Mouse (Mus musculus) natural killer cell, adult 2 months (primary cell): ENCODE measurements at regions not wholly inside any gene's neighbourhood (a gene's known extent, or its start where the extent isn't known, plus 50 kb on each side); places are given as distances from the start of the nearest gene placed in this dataset.

Experiments
- DNase-seq, 2 experiments: peaks; one replicate each; pipeline ENCODE4 v3.0.0; 2022; ENCODE audit warnings: low spot score in 2 of 2

DNA sequence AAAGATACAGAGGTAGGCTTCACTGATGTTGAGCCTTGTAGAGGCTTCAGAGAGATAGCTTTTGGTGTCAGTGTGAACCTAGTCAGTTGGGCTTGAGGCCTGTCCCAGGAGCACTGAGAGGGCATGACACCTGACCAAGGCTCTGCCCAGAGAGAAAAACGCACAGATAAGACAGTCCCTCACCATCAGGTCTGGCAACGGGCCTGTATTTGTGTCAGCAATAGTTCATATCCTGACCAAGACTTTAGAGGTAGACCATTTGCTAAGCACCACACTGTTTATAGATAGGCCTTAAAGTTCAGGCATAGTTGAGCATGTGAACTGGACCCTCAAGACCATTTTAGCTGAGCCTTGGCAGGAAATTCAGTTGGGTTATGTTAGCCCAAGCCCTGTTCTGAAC lies 60.4 kb upstream of the C2cd4b start:
- DNase-seq, result no peak

- DNase-seq, result peak; percentile 20 to 37
Observed at GRCm38 (mm10) chr9:67699846-67700579, 59.2 kb upstream of the C2cd4b start.

GRCm38 (mm10) chr9:67708246-67708960 lies 50.8 kb upstream of the C2cd4b start:
- no peak for DNase-seq
